ENCODE assay signal across 11 mouse cellular contexts in genomic region chr13:37507146-37507545, GRCm38 (mm10).
DNase-seq lines count a peak whose midpoint lies in the region; ATAC-seq and TF ChIP-seq lines count a peak whose summit lies in the region.
"Had no signal": no experiment of that assay in that cellular context is flagged by ENCODE, and none has a peak within 500 bp of the region (broad histone marks: within the 10 kb centered on the region; RNA-seq: fewer than 3 reads in every experiment).

No protein-coding gene starts in this region.

- no peaks in the 10 kb centered on the region for H3K9me3 ChIP-seq in liver, embryonic 12.5 days (replicated peaks)
- no peaks in the 10 kb centered on the region for H3K9me3 ChIP-seq in lung, embryonic 15.5 days
- H3K9me3 ChIP-seq in hindbrain, embryonic 13.5 days = no peaks in the 10 kb centered on the region
- H3K9me3 ChIP-seq: limb, embryonic 12.5 days; neural tube, embryonic 12.5 days had no signal

- H3K79me2 ChIP-seq in liver, adult 2 months (ENCODE audit: control insufficient read depth, insufficient read depth, low read length) = no peaks in the 10 kb centered on the region

- no peak overlapping the region for H3K4me3 ChIP-seq in liver, adult 2 months (ENCODE audit: insufficient read depth, low read depth, low read length)
- H3K4me3 ChIP-seq in liver, embryonic 12.5 days = no peak overlapping the region
- H3K4me3 ChIP-seq in lung, embryonic 15.5 days = no peak overlapping the region
- H3K4me3 ChIP-seq in hindbrain, embryonic 13.5 days = no peak overlapping the region
- H3K4me3 ChIP-seq: limb, embryonic 12.5 days; neural tube, embryonic 12.5 days had no signal

- H3K27me3 ChIP-seq in liver, adult 2 months (ENCODE audit: control insufficient read depth, insufficient read depth, low read length) = no peaks in the 10 kb centered on the region
- H3K27me3 ChIP-seq in liver, embryonic 12.5 days (replicated peaks) = no peaks in the 10 kb centered on the region; the same call in 1 of the 2 replicates
- no peaks in the 10 kb centered on the region for H3K27me3 ChIP-seq in lung, embryonic 15.5 days
- 0 out of 2 replicates have a peak, but pooled peaks cover 3% of the 10 kb centered on the region for H3K27me3 ChIP-seq in hindbrain, embryonic 13.5 days
- H3K27me3 ChIP-seq: limb, embryonic 12.5 days; neural tube, embryonic 12.5 days had no signal

- H3K4me2 ChIP-seq in liver, embryonic 12.5 days = no peak overlapping the region
- peak overlapping the region; percentile 30; the same call in 1 of the 2 replicates for H3K4me2 ChIP-seq in lung, embryonic 15.5 days
- no peak overlapping the region for H3K4me2 ChIP-seq in hindbrain, embryonic 13.5 days
- H3K4me2 ChIP-seq: limb, embryonic 12.5 days; neural tube, embryonic 12.5 days had no signal

- no peak for TF ChIP-seq CTCF in liver, adult 2 months (IDR thresholded peaks at IDR 0.05; ENCODE audit: low read depth, low read length)

- no peaks in the 10 kb centered on the region for H3K36me3 ChIP-seq in liver, adult 2 months (ENCODE audit: control insufficient read depth, insufficient read depth, low read length)
- no peaks in the 10 kb centered on the region for H3K36me3 ChIP-seq in liver, embryonic 12.5 days
- no peaks in the 10 kb centered on the region for H3K36me3 ChIP-seq in lung, embryonic 15.5 days
- H3K36me3 ChIP-seq in hindbrain, embryonic 13.5 days = no peaks in the 10 kb centered on the region
- H3K36me3 ChIP-seq: limb, embryonic 12.5 days; neural tube, embryonic 12.5 days had no signal

- ATAC-seq in liver, embryonic 12.5 days = no peak
- peak; percentile 20; the same call in 1 of the 2 replicates for ATAC-seq in lung, embryonic 15.5 days (ENCODE audit: borderline replicate concordance, extremely low read depth, low FRiP score, low TSS enrichment)
- no peak for ATAC-seq in hindbrain, embryonic 13.5 days (ENCODE audit: low FRiP score)

- DNase-seq in liver, adult 2 months (ENCODE audit: extremely low read depth, low read depth, low spot score) = no peak
- peak; percentile 80 for DNase-seq in kidney, adult 18-20 months
- peak; percentile 51 for DNase-seq in testis, postnatal 14 days (ENCODE audit: low spot score)
- no peak for DNase-seq in right cerebral cortex, postnatal 25 days
- DNase-seq in layer of hippocampus, postnatal 14 days (ENCODE audit: low spot score in 2 of 2) = no peak
- DNase-seq: embryo, embryonic 11 days had no signal

- H3K4me1 ChIP-seq in liver, adult 2 months (ENCODE audit: control insufficient read depth, insufficient read depth, low read length) = peaks cover 23% of the 10 kb centered on the region
- peaks cover 59% of the 10 kb centered on the region for H3K4me1 ChIP-seq in liver, embryonic 12.5 days
- H3K4me1 ChIP-seq in lung, embryonic 15.5 days = peaks cover 54% of the 10 kb centered on the region
- H3K4me1 ChIP-seq in hindbrain, embryonic 13.5 days (replicated peaks) = peaks cover 37% of the 10 kb centered on the region

- peak overlapping the region; percentile 89 for H3K27ac ChIP-seq in liver, adult 2 months (replicated peaks; ENCODE audit: insufficient read depth, low read depth, low read length)
- no peak overlapping the region; the same call in 1 of the 2 replicates for H3K27ac ChIP-seq in liver, embryonic 12.5 days
- peak overlapping the region; percentile 85 for H3K27ac ChIP-seq in lung, embryonic 15.5 days
- H3K27ac ChIP-seq in hindbrain, embryonic 13.5 days = no peak overlapping the region
- H3K27ac ChIP-seq: limb, embryonic 12.5 days; neural tube, embryonic 12.5 days had no signal

- H3K9ac ChIP-seq in liver, adult 2 months (ENCODE audit: low read depth, low read length) = peak overlapping the region; percentile 0; the same call in 1 of the 2 replicates
- no peak overlapping the region for H3K9ac ChIP-seq in liver, embryonic 12.5 days
- peak overlapping the region; percentile 27; the same call in 1 of the 2 replicates for H3K9ac ChIP-seq in lung, embryonic 15.5 days
- H3K9ac ChIP-seq in hindbrain, embryonic 13.5 days = no peak overlapping the region
- H3K9ac ChIP-seq: limb, embryonic 12.5 days; neural tube, embryonic 12.5 days had no signal

- WGBS in liver, adult 2 months = 69% methylated on average over 5 of the region's 5 CpGs
- 57% methylated on average over 5 of the region's 5 CpGs for WGBS in liver, embryonic 12.5 days (ENCODE audit: insufficient replicate concordance)
- WGBS in lung, embryonic 15.5 days = 54% methylated on average over 5 of the region's 5 CpGs
- 79% methylated on average over 5 of the region's 5 CpGs for WGBS in hindbrain, embryonic 13.5 days

- TF ChIP-seq POLR2A in liver, adult 2 months (IDR thresholded peaks at IDR 0.05; ENCODE audit: extremely low read depth, insufficient read depth, low read length) = no peak

Comparison
In these comparisons a context has a peak if more than half of its experiments do, and no peak if none do; other contexts are left out.
1. H3K27ac ChIP-seq: peak in liver, adult 2 months (single experiment) and lung, embryonic 15.5 days (single experiment); none in liver, embryonic 12.5 days (single experiment) and hindbrain, embryonic 13.5 days (single experiment).
2. H3K9ac ChIP-seq: peak in liver, adult 2 months (single experiment) and lung, embryonic 15.5 days (single experiment); none in liver, embryonic 12.5 days (single experiment) and hindbrain, embryonic 13.5 days (single experiment).
3. DNase-seq: peak in kidney, adult 18-20 months (single experiment) and testis, postnatal 14 days (single experiment); none in liver, adult 2 months (single experiment), right cerebral cortex, postnatal 25 days (single experiment) and layer of hippocampus, postnatal 14 days (0 of 2).